In the genomic region with DNA sequence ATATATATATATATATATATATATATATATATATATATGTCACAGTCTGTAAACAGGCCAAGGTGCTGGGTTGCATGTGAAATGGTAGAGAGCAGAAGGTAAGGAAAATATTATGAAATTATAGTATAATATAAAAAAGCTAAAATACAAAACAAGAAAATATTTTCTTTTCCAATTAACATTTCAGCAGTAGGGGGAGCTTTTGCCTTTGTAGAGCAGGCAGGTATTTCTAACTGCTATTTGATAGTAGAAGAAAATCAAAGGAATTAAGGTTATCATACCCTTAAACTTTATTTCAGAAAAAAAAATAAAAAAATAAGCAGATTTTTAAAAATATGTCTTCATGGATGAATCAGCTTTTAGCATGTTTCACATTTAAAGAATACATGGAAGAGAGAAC, we compare ENCODE assay signal across 16 mouse cellular contexts.
"Had no signal": no experiment of that assay in that cellular context is flagged by ENCODE, and none has a peak within 500 bp of the region (broad histone marks: within the 10 kb centered on the region; RNA-seq: fewer than 3 reads in every experiment).

No protein-coding gene starts in this region.

- ATAC-seq: midbrain, embryonic 15.5 days had no signal

- DNase-seq: lung, adult 18-20 months; lung, embryonic 14.5 days; lung, postnatal 10 days; lung, postnatal 4 days; retina, postnatal 1 day; right cerebral cortex, adult 18-20 months; thymus, adult 2 months; thymus, postnatal 25 days; thymus, postnatal 4 days had no signal

- H3K27ac ChIP-seq: midbrain, embryonic 15.5 days; neural tube, embryonic 13.5 days; neural tube, embryonic 15.5 days; stomach, embryonic 15.5 days; stomach, postnatal 0 days had no signal

- H3K36me3 ChIP-seq: midbrain, embryonic 15.5 days; neural tube, embryonic 13.5 days; neural tube, embryonic 15.5 days; stomach, embryonic 15.5 days had no signal

- H3K4me3 ChIP-seq: midbrain, embryonic 15.5 days; myocyte; neural tube, embryonic 13.5 days; neural tube, embryonic 15.5 days; stomach, embryonic 15.5 days had no signal

- H3K4me1 ChIP-seq: midbrain, embryonic 15.5 days; neural tube, embryonic 13.5 days; neural tube, embryonic 15.5 days; stomach, embryonic 15.5 days had no signal

- H3K4me2 ChIP-seq: lung, embryonic 14.5 days; midbrain, embryonic 11.5 days; midbrain, embryonic 15.5 days; neural tube, embryonic 13.5 days; neural tube, embryonic 15.5 days; stomach, embryonic 15.5 days had no signal

- H3K9ac ChIP-seq: lung, embryonic 14.5 days; midbrain, embryonic 15.5 days; neural tube, embryonic 13.5 days; neural tube, embryonic 15.5 days; stomach, embryonic 15.5 days had no signal

- H3K9me3 ChIP-seq: midbrain, embryonic 15.5 days; neural tube, embryonic 13.5 days; neural tube, embryonic 15.5 days; stomach, embryonic 15.5 days had no signal

- H3K27me3 ChIP-seq: midbrain, embryonic 15.5 days; neural tube, embryonic 13.5 days; neural tube, embryonic 15.5 days; stomach, embryonic 15.5 days had no signal
